In genomic region chr11:96327750-96328149, GRCm38 (mm10) we compare ENCODE assay signal across 17 mouse cellular contexts. TPM values are rescaled to one million over a fixed set of nuclear protein-coding genes. Genes with fewer than 3 reads are reported as not detected.
DNase-seq lines count a peak whose midpoint lies in the region; ATAC-seq and TF ChIP-seq lines count a peak whose summit lies in the region.
"Had no signal": no experiment of that assay in that cellular context is flagged by ENCODE, and none has a peak within 500 bp of the region (broad histone marks: within the 10 kb centered on the region; RNA-seq: fewer than 3 reads in every experiment).

No protein-coding gene starts in this region.

- H3K4me3 ChIP-seq in heart, embryonic 10.5 days, result no peak overlapping the region
- H3K4me3 ChIP-seq in lung, embryonic 15.5 days, result peak overlapping the region; percentile 58
- no peak overlapping the region for H3K4me3 ChIP-seq in lung, adult 2 months (replicated peaks; ENCODE audit: extremely low read depth, low read depth, low read length)
- peak overlapping the region; percentile 35 for H3K4me3 ChIP-seq in intestine, embryonic 16.5 days (ENCODE audit: low read length)
- H3K4me3 ChIP-seq in stomach, embryonic 16.5 days (replicated peaks; ENCODE audit: low read length), result peak overlapping the region; percentile 63
- no peak overlapping the region for H3K4me3 ChIP-seq in forebrain, postnatal 0 days (ENCODE audit: low read depth, low read length)
- H3K4me3 ChIP-seq: forebrain, embryonic 12.5 days; left cerebral cortex, adult 2 months; limb, embryonic 15.5 days had no signal

- peaks cover 20% of the 10 kb centered on the region for H3K4me1 ChIP-seq in heart, embryonic 10.5 days
- peaks cover 31% of the 10 kb centered on the region for H3K4me1 ChIP-seq in lung, embryonic 15.5 days
- no peaks in the 10 kb centered on the region; the same call in 1 of the 2 replicates for H3K4me1 ChIP-seq in lung, adult 2 months (ENCODE audit: control insufficient read depth, insufficient read depth, low read length)
- H3K4me1 ChIP-seq in intestine, embryonic 16.5 days (ENCODE audit: control insufficient read depth, insufficient read depth, low read length), result peaks cover 27% of the 10 kb centered on the region
- H3K4me1 ChIP-seq in stomach, embryonic 16.5 days (ENCODE audit: control insufficient read depth, insufficient read depth, low read length), result peaks cover 27% of the 10 kb centered on the region
- H3K4me1 ChIP-seq in forebrain, postnatal 0 days (ENCODE audit: insufficient read depth), result no peaks in the 10 kb centered on the region
- H3K4me1 ChIP-seq: forebrain, embryonic 12.5 days had no signal

- TF ChIP-seq CTCF in lung, adult 2 months (IDR thresholded peaks at IDR 0.05; ENCODE audit: insufficient read depth, low read length), result no peak
- no peak for TF ChIP-seq CTCF in forebrain, postnatal 0 days (IDR thresholded peaks at IDR 0.05; ENCODE audit: low read depth)

- no peak for TF ChIP-seq POLR2A in lung, adult 2 months (IDR thresholded peaks at IDR 0.05; ENCODE audit: borderline replicate concordance, extremely low read depth, low read depth, low read length)

- peak overlapping the region; percentile 70 for H3K4me2 ChIP-seq in lung, embryonic 15.5 days
- peak overlapping the region; percentile 60 for H3K4me2 ChIP-seq in intestine, embryonic 16.5 days (ENCODE audit: low read depth, low read length)
- peak overlapping the region; percentile 65 for H3K4me2 ChIP-seq in stomach, embryonic 16.5 days (ENCODE audit: low read depth, low read length)
- H3K4me2 ChIP-seq in forebrain, postnatal 0 days (ENCODE audit: low read depth), result no peak overlapping the region
- H3K4me2 ChIP-seq: forebrain, embryonic 12.5 days; limb, embryonic 15.5 days had no signal

- peak overlapping the region; percentile 41 for H3K9ac ChIP-seq in lung, embryonic 15.5 days
- H3K9ac ChIP-seq in intestine, embryonic 16.5 days (ENCODE audit: low read depth, low read length), result peak overlapping the region; percentile 72
- peak overlapping the region; percentile 84 for H3K9ac ChIP-seq in stomach, embryonic 16.5 days (ENCODE audit: low read length)
- H3K9ac ChIP-seq in forebrain, postnatal 0 days, result no peak overlapping the region
- H3K9ac ChIP-seq: forebrain, embryonic 12.5 days; limb, embryonic 15.5 days had no signal

- 0 out of 2 replicates have a peak overlapping the region, but pooled peaks have one; percentile 49 for H3K27ac ChIP-seq in heart, embryonic 10.5 days
- H3K27ac ChIP-seq in lung, embryonic 15.5 days, result peak overlapping the region; percentile 99
- peak overlapping the region; percentile 88 for H3K27ac ChIP-seq in intestine, embryonic 16.5 days (ENCODE audit: low read length)
- peak overlapping the region; percentile 98 for H3K27ac ChIP-seq in stomach, embryonic 16.5 days (ENCODE audit: low read length)
- H3K27ac ChIP-seq in forebrain, postnatal 0 days (ENCODE audit: low read depth, low read length), result no peak overlapping the region
- H3K27ac ChIP-seq: forebrain, embryonic 12.5 days; left cerebral cortex, adult 2 months; limb, embryonic 15.5 days had no signal

- DNase-seq in heart, embryonic 10.5 days (ENCODE audit: low spot score), result no peak
- DNase-seq in heart, adult 18-20 months, result no peak
- no peak for DNase-seq in lung, adult 2 months
- DNase-seq in forebrain, postnatal 0 days, result no peak
- DNase-seq: heart, adult 11 months; kidney, postnatal 25 days; right cerebral cortex, postnatal 14 days; thymus, postnatal 25 days had no signal

- H3K9me3 ChIP-seq in heart, embryonic 10.5 days, result no peaks in the 10 kb centered on the region
- no peaks in the 10 kb centered on the region for H3K9me3 ChIP-seq in lung, embryonic 15.5 days
- no peaks in the 10 kb centered on the region for H3K9me3 ChIP-seq in intestine, embryonic 16.5 days (ENCODE audit: control insufficient read depth, low read length)
- H3K9me3 ChIP-seq in stomach, embryonic 16.5 days (replicated peaks; ENCODE audit: control insufficient read depth, low read length), result no peaks in the 10 kb centered on the region
- H3K9me3 ChIP-seq in forebrain, postnatal 0 days (ENCODE audit: low read length), result no peaks in the 10 kb centered on the region
- H3K9me3 ChIP-seq: forebrain, embryonic 12.5 days; limb, embryonic 15.5 days had no signal

- H3K36me3 ChIP-seq in heart, embryonic 10.5 days, result no peaks in the 10 kb centered on the region
- no peaks in the 10 kb centered on the region for H3K36me3 ChIP-seq in lung, embryonic 15.5 days
- no peaks in the 10 kb centered on the region for H3K36me3 ChIP-seq in intestine, embryonic 16.5 days (ENCODE audit: control insufficient read depth, insufficient read depth, low read length)
- H3K36me3 ChIP-seq in stomach, embryonic 16.5 days (ENCODE audit: control insufficient read depth, insufficient read depth, low read length), result no peaks in the 10 kb centered on the region
- no peaks in the 10 kb centered on the region for H3K36me3 ChIP-seq in forebrain, postnatal 0 days (ENCODE audit: insufficient read depth)
- H3K36me3 ChIP-seq: forebrain, embryonic 12.5 days; limb, embryonic 15.5 days had no signal

- H3K27me3 ChIP-seq in heart, embryonic 10.5 days (ENCODE audit: insufficient read depth, poor library complexity, severe bottlenecking), result peaks cover 100% of the 10 kb centered on the region
- peaks cover 72% of the 10 kb centered on the region for H3K27me3 ChIP-seq in lung, embryonic 15.5 days
- H3K27me3 ChIP-seq in intestine, embryonic 16.5 days (replicated peaks; ENCODE audit: control insufficient read depth, insufficient read depth, low read length), result no peaks in the 10 kb centered on the region; the same call in 1 of the 2 replicates
- H3K27me3 ChIP-seq in stomach, embryonic 16.5 days (ENCODE audit: control insufficient read depth, insufficient read depth, low read length), result peaks cover 5% of the 10 kb centered on the region; the same call in 1 of the 2 replicates
- peaks cover 100% of the 10 kb centered on the region for H3K27me3 ChIP-seq in forebrain, postnatal 0 days (ENCODE audit: insufficient read depth, low read length)

- 9% methylated on average over 5 of the region's 5 CpGs for WGBS in heart, embryonic 10.5 days
- 19% methylated on average over 5 of the region's 5 CpGs for WGBS in lung, embryonic 15.5 days
- 48% methylated on average over 5 of the region's 5 CpGs for WGBS in lung, adult 2 months
- 22% methylated on average over 5 of the region's 5 CpGs for WGBS in intestine, embryonic 16.5 days
- 14% methylated on average over 5 of the region's 5 CpGs for whole genome bisulfite sequencing in stomach, embryonic 16.5 days
- WGBS in forebrain, postnatal 0 days, result 6% methylated on average over 5 of the region's 5 CpGs

- ATAC-seq in lung, embryonic 15.5 days (ENCODE audit: borderline replicate concordance, extremely low read depth, low FRiP score, low TSS enrichment), result no peak
- no peak for ATAC-seq in intestine, embryonic 16.5 days
- no peak for ATAC-seq in stomach, embryonic 16.5 days (ENCODE audit: insufficient read depth, low FRiP score)
- no peak for ATAC-seq in forebrain, postnatal 0 days
- no peak for ATAC-seq in megakaryocyte progenitor cell, adult 5-6 weeks (replicated peaks; ENCODE audit: poor library complexity)

RNA-seq across cellular contexts. Expression of gene Hoxb3, which starts 4.6 kb away (rescaled TPM):
- polyA plus RNA-seq in heart, embryonic 10.5 days (2016; fragmentation: Nextera tagmentation; extraction: Ambion mirVana), result 0.42 and 1.8 TPM in 2 replicates
- under 1 TPM; 0.12 to 0.57 TPM for total RNA-seq in heart, adult 18-20 months (2021)
- polyA plus RNA-seq in lung, embryonic 15.5 days (2015; fragmentation: Nextera tagmentation; extraction: Ambion mirVana), result 3.0 and 3.8 TPM in 2 replicates
- polyA plus RNA-seq in lung, adult 2 months (2012; rRNA removed), result 11.0 and 13.2 TPM in 2 replicates
- polyA plus RNA-seq in intestine, embryonic 16.5 days (2015; fragmentation: Nextera tagmentation; extraction: Ambion mirVana), result 1.4 and 1.5 TPM in 2 replicates
- polyA plus RNA-seq in stomach, embryonic 16.5 days (2015; fragmentation: Nextera tagmentation; extraction: Ambion mirVana), result 0.99 and 1.5 TPM in 2 replicates
- total RNA-seq in forebrain, postnatal 0 days (2014; rRNA removed), result not detected in 2 replicates
- polyA plus RNA-seq in forebrain, postnatal 0 days (2015; fragmentation: Nextera tagmentation; extraction: Ambion mirVana), result not detected in 2 replicates
- total RNA-seq in megakaryocyte progenitor cell, adult 5-6 weeks (2015), result 1.2 and 1.6 TPM in 2 replicates
- 0.83 and 1.3 TPM in 2 replicates for total RNA-seq in megakaryocyte progenitor cell, adult 5-6 weeks (2017)
- total RNA-seq: left cerebral cortex, adult 2 months had no signal
- polyA plus RNA-seq: forebrain, embryonic 12.5 days; midbrain, postnatal 0 days had no signal

RNA-seq across cellular contexts. Expression of gene Hoxb4, which starts 9.7 kb away (rescaled TPM):
- polyA plus RNA-seq in heart, embryonic 10.5 days (2016; fragmentation: Nextera tagmentation; extraction: Ambion mirVana), result 0.31 and 2.0 TPM in 2 replicates
- total RNA-seq in heart, adult 18-20 months (2021), result under 1 TPM; 0.62 to 0.64 TPM
- polyA plus RNA-seq in lung, embryonic 15.5 days (2015; fragmentation: Nextera tagmentation; extraction: Ambion mirVana), result 4.3 and 4.4 TPM in 2 replicates
- 9.9 and 12.5 TPM in 2 replicates for polyA plus RNA-seq in lung, adult 2 months (2012; rRNA removed)
- 1.8 and 2.0 TPM in 2 replicates for polyA plus RNA-seq in intestine, embryonic 16.5 days (2015; fragmentation: Nextera tagmentation; extraction: Ambion mirVana)
- polyA plus RNA-seq in stomach, embryonic 16.5 days (2015; fragmentation: Nextera tagmentation; extraction: Ambion mirVana), result 2.2 and 2.7 TPM in 2 replicates
- not detected in 2 replicates for total RNA-seq in forebrain, postnatal 0 days (2014; rRNA removed)
- not detected in 2 replicates for polyA plus RNA-seq in forebrain, postnatal 0 days (2015; fragmentation: Nextera tagmentation; extraction: Ambion mirVana)
- total RNA-seq in megakaryocyte progenitor cell, adult 5-6 weeks (2015), result 1.7 and 2.7 TPM in 2 replicates
- 1.5 and 2.2 TPM in 2 replicates for total RNA-seq in megakaryocyte progenitor cell, adult 5-6 weeks (2017)
- total RNA-seq: left cerebral cortex, adult 2 months had no signal
- polyA plus RNA-seq: forebrain, embryonic 12.5 days; midbrain, postnatal 0 days had no signal

RNA-seq across cellular contexts. Expression of gene Hoxb2, which starts 22.6 kb away (rescaled TPM):
- 5.7 and 27.6 TPM in 2 replicates for polyA plus RNA-seq in heart, embryonic 10.5 days (2016; fragmentation: Nextera tagmentation; extraction: Ambion mirVana)
- under 1 TPM; 0.46 to 0.62 TPM for total RNA-seq in heart, adult 18-20 months (2021)
- 36.9 and 39.2 TPM in 2 replicates for polyA plus RNA-seq in lung, embryonic 15.5 days (2015; fragmentation: Nextera tagmentation; extraction: Ambion mirVana)
- polyA plus RNA-seq in lung, adult 2 months (2012; rRNA removed), result 19.7 and 24.7 TPM in 2 replicates
- 9.6 and 11.6 TPM in 2 replicates for polyA plus RNA-seq in intestine, embryonic 16.5 days (2015; fragmentation: Nextera tagmentation; extraction: Ambion mirVana)
- 9.1 and 11.5 TPM in 2 replicates for polyA plus RNA-seq in stomach, embryonic 16.5 days (2015; fragmentation: Nextera tagmentation; extraction: Ambion mirVana)
- total RNA-seq in forebrain, postnatal 0 days (2014; rRNA removed), result not detected in 2 replicates
- not detected in 2 replicates for polyA plus RNA-seq in forebrain, postnatal 0 days (2015; fragmentation: Nextera tagmentation; extraction: Ambion mirVana)
- total RNA-seq in megakaryocyte progenitor cell, adult 5-6 weeks (2015), result 0.07 and 0.49 TPM in 2 replicates
- 0.12 and 0.14 TPM in 2 replicates for total RNA-seq in megakaryocyte progenitor cell, adult 5-6 weeks (2017)
- total RNA-seq: left cerebral cortex, adult 2 months had no signal
- polyA plus RNA-seq: midbrain, postnatal 0 days had no signal

RNA-seq across cellular contexts. Expression of gene Hoxb5, which starts 24.6 kb away (rescaled TPM):
- polyA plus RNA-seq in heart, embryonic 10.5 days (2016; fragmentation: Nextera tagmentation; extraction: Ambion mirVana), result 1.0 and 5.2 TPM in 2 replicates
- total RNA-seq in heart, adult 18-20 months (2021), result under 1 TPM; 0.12 to 0.21 TPM
- 46.1 and 54.1 TPM in 2 replicates for polyA plus RNA-seq in lung, embryonic 15.5 days (2015; fragmentation: Nextera tagmentation; extraction: Ambion mirVana)
- 12.1 and 15.6 TPM in 2 replicates for polyA plus RNA-seq in lung, adult 2 months (2012; rRNA removed)
- polyA plus RNA-seq in intestine, embryonic 16.5 days (2015; fragmentation: Nextera tagmentation; extraction: Ambion mirVana), result 26.4 and 28.7 TPM in 2 replicates
- polyA plus RNA-seq in stomach, embryonic 16.5 days (2015; fragmentation: Nextera tagmentation; extraction: Ambion mirVana), result 13.8 TPM in 2 replicates
- not detected in 2 replicates for total RNA-seq in forebrain, postnatal 0 days (2014; rRNA removed)
- polyA plus RNA-seq in forebrain, postnatal 0 days (2015; fragmentation: Nextera tagmentation; extraction: Ambion mirVana), result not detected in 2 replicates
- 0.07 and 0.44 TPM in 2 replicates for total RNA-seq in megakaryocyte progenitor cell, adult 5-6 weeks (2015)
- total RNA-seq in megakaryocyte progenitor cell, adult 5-6 weeks (2017), result 0.14 TPM in 1 of 2 replicates, not detected in the other
- total RNA-seq: left cerebral cortex, adult 2 months had no signal
- polyA plus RNA-seq: forebrain, embryonic 12.5 days; midbrain, postnatal 0 days had no signal

RNA-seq across cellular contexts. Expression of gene Hoxb6, which starts 35.5 kb away (rescaled TPM):
- polyA plus RNA-seq in heart, embryonic 10.5 days (2016; fragmentation: Nextera tagmentation; extraction: Ambion mirVana), result 0.42 and 2.2 TPM in 2 replicates
- not detected for total RNA-seq in heart, adult 18-20 months (2021)
- polyA plus RNA-seq in lung, embryonic 15.5 days (2015; fragmentation: Nextera tagmentation; extraction: Ambion mirVana), result 15.2 and 16.9 TPM in 2 replicates
- polyA plus RNA-seq in lung, adult 2 months (2012; rRNA removed), result 8.1 and 8.2 TPM in 2 replicates
- polyA plus RNA-seq in intestine, embryonic 16.5 days (2015; fragmentation: Nextera tagmentation; extraction: Ambion mirVana), result 11.1 and 11.3 TPM in 2 replicates
- 5.6 and 8.3 TPM in 2 replicates for polyA plus RNA-seq in stomach, embryonic 16.5 days (2015; fragmentation: Nextera tagmentation; extraction: Ambion mirVana)
- not detected in 2 replicates for total RNA-seq in forebrain, postnatal 0 days (2014; rRNA removed)
- not detected in 2 replicates for polyA plus RNA-seq in forebrain, postnatal 0 days (2015; fragmentation: Nextera tagmentation; extraction: Ambion mirVana)
- total RNA-seq in megakaryocyte progenitor cell, adult 5-6 weeks (2015), result not detected in 2 replicates
- total RNA-seq in megakaryocyte progenitor cell, adult 5-6 weeks (2017), result 0.30 TPM in 1 of 2 replicates, not detected in the other
- total RNA-seq: heart, postnatal 25 days; left cerebral cortex, adult 2 months had no signal
- polyA plus RNA-seq: forebrain, embryonic 12.5 days; midbrain, postnatal 0 days had no signal

Comparison
In these comparisons a context has a peak if more than half of its experiments do, and no peak if none do; other contexts are left out.
1. H3K4me3 ChIP-seq: peak in lung, embryonic 15.5 days (single experiment), intestine, embryonic 16.5 days (single experiment) and stomach, embryonic 16.5 days (single experiment); none in heart, embryonic 10.5 days (single experiment), lung, adult 2 months (single experiment) and forebrain, postnatal 0 days (single experiment).